Mouse (Mus musculus) spleen, adult 2 months (tissue): ENCODE data around the gene Tcf7l2. TPM values are rescaled to one million over a fixed set of nuclear protein-coding genes. Genes with fewer than 3 reads are reported as not detected.

Experiments
- DNase-seq, 2 experiments: peaks; one replicate each; pipeline versions ENCODE4 v3.0.0 to v3.0.0-alpha.2; 2012 to 2021; ENCODE audit warnings: low spot score in 2 of 2, low read depth in 1 of 2
- H3K27ac ChIP-seq: fragments of 200-500 bp; 2 replicates; pipeline ENCODE4 v1.5.1; 2012; ENCODE audit warnings: low read length, inconsistent platforms; ENCODE audit not compliant: insufficient read depth
- H3K27me3 ChIP-seq: fragments of 200-500 bp; 2 replicates; pipeline ENCODE4 v1.6.1; 2012; ENCODE audit warnings: mild to moderate bottlenecking, moderate library complexity, low read length, inconsistent platforms; ENCODE audit not compliant: control insufficient read depth, insufficient read depth
- H3K36me3 ChIP-seq: fragments of 200-500 bp; 2 replicates; pipeline ENCODE4 v1.6.1; 2012; ENCODE audit warnings: mild to moderate bottlenecking, low read length, inconsistent platforms; ENCODE audit not compliant: control insufficient read depth, insufficient read depth
- H3K4me1 ChIP-seq: fragments of 200-500 bp; 2 replicates; pipeline ENCODE4 v1.6.1; 2011; ENCODE audit warnings: inconsistent platforms; ENCODE audit not compliant: control insufficient read depth, insufficient read depth, insufficient read length
- H3K4me3 ChIP-seq: fragments of 200-500 bp; 2 replicates; pipeline ENCODE4 v1.5.1; 2011; ENCODE audit warnings: mild to moderate bottlenecking, inconsistent platforms; ENCODE audit not compliant: insufficient read depth, insufficient read length; ENCODE audit errors: extremely low read depth
- CTCF ChIP-seq: fragments of 200-500 bp; IDR thresholded peaks from 2 replicates; pipeline ENCODE4 v1.5.1; 2011; ENCODE audit warnings: mild to moderate bottlenecking, inconsistent platforms; ENCODE audit not compliant: insufficient read depth, insufficient read length, insufficient replicate concordance; ENCODE audit errors: extremely low read depth
- POLR2A ChIP-seq: fragments of 200-500 bp; IDR thresholded peaks from 2 replicates; pipeline ENCODE4 v1.6.1; 2011; ENCODE audit warnings: low read depth, low read length, inconsistent platforms
- whole genome bisulfite sequencing: fragments of 180-500 bp; shearing (Covaris S2); methylation state at CpG from one replicate; pipeline ENCODE4 v1.1.7; 2018; 5-methylcytosine and 5-hydroxymethylcytosine counted together
- polyA plus RNA-seq: library from polyadenylated mRNA; depleted of rRNA; stranded (reverse); fragments of >200 nt; gene quantifications from 2 replicates; pipeline ENCODE4 v1.2.3, GENCODE M21; 2012

Tcf7l2 gene
- polyA plus RNA-seq, 1 experiment: 11.3 TPM

GRCm38 (mm10) chr19:55755462-55755861, 13.8 kb downstream of the Tcf7l2 start:
- H3K27ac ChIP-seq: no peak overlapping the region
- no peak overlapping the region for H3K4me3 ChIP-seq
- no peak for DNase-seq
- no peaks in the 10 kb centered on the region for H3K36me3 ChIP-seq
- no peaks in the 10 kb centered on the region for H3K27me3 ChIP-seq
- 87% methylated on average over 9 of the region's 9 CpGs for WGBS
- TF ChIP-seq POLR2A (no peak), CTCF (no peak)
- H3K4me1 ChIP-seq: peaks cover 5% of the 10 kb centered on the region; the same call in 1 of the 2 replicates

DNA sequence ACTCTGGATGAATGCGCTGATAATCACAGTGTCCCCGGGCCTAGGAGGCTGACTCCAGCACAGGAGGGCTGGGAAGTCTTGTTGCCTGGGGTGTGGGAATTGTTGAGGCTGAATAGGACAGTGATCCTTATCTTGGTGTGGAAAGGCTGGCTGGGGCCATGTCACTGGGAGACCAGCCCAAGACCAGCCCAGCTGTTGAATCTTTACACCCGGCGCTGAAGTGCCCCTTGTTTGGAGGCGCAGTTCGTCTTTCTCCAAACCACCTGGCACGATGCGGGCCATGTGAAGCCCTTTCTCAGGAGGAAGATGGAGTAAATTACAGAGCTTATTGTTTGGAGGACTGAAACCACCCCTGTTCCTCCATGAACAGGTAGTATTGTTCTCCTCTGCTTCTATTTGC, 15.1 kb downstream of the Tcf7l2 start:
- Histone ChIP-seq H3K4me1 (peaks cover 5% of the 10 kb centered on the region; the same call in 1 of the 2 replicates), H3K4me3 (no peak overlapping the region), H3K27me3 (no peaks in the 10 kb centered on the region), H3K36me3 (no peaks in the 10 kb centered on the region), H3K27ac (no peak overlapping the region)
- 56% methylated on average over 8 of the region's 8 CpGs for WGBS
- DNase-seq: no peak
- TF ChIP-seq POLR2A (no peak), CTCF (no peak)

GRCm38 (mm10) chr19:55757403-55757802, 15.8 kb downstream of the Tcf7l2 start:
- TF ChIP-seq POLR2A (no peak), CTCF (no peak)
- WGBS: 93% methylated on average over 6 of the region's 6 CpGs
- H3K4me3 ChIP-seq: no peak overlapping the region
- peaks cover 5% of the 10 kb centered on the region; the same call in 1 of the 2 replicates for H3K4me1 ChIP-seq
- H3K27ac ChIP-seq: no peak overlapping the region
- no peaks in the 10 kb centered on the region for H3K27me3 ChIP-seq
- no peak for DNase-seq
- no peaks in the 10 kb centered on the region for H3K36me3 ChIP-seq

GRCm38 (mm10) chr19:55758158-55758557, 16.5 kb downstream of the Tcf7l2 start:
- peaks cover 5% of the 10 kb centered on the region; the same call in 1 of the 2 replicates for H3K4me1 ChIP-seq
- no peak for TF ChIP-seq POLR2A
- TF ChIP-seq CTCF: no peak
- H3K27ac ChIP-seq: no peak overlapping the region
- no peaks in the 10 kb centered on the region for H3K27me3 ChIP-seq
- DNase-seq: no peak
- no peak overlapping the region for H3K4me3 ChIP-seq
- H3K36me3 ChIP-seq: no peaks in the 10 kb centered on the region

GRCm38 (mm10) chr19:55759006-55759405, 17.4 kb downstream of the Tcf7l2 start:
- no peak for DNase-seq

GRCm38 (mm10) chr19:55761086-55761485, 19.5 kb downstream of the Tcf7l2 start:
- Histone ChIP-seq H3K4me3 (no peak overlapping the region), H3K27ac (no peak overlapping the region), H3K36me3 (no peaks in the 10 kb centered on the region), H3K4me1 (peaks cover 5% of the 10 kb centered on the region; the same call in 1 of the 2 replicates), H3K27me3 (no peaks in the 10 kb centered on the region)
- WGBS: 92% methylated on average over 5 of the region's 5 CpGs
- TF ChIP-seq POLR2A (no peak), CTCF (no peak)
- DNase-seq: no peak

More at GRCm38 (mm10) chr19:55759006-55759405, 17.4 kb downstream of the Tcf7l2 start:
- H3K27ac ChIP-seq: no peak overlapping the region
- TF ChIP-seq CTCF: no peak
- TF ChIP-seq POLR2A: no peak
- peaks cover 5% of the 10 kb centered on the region; the same call in 1 of the 2 replicates for H3K4me1 ChIP-seq
- no peaks in the 10 kb centered on the region for H3K36me3 ChIP-seq
- 88% methylated on average over 9 of the region's 9 CpGs for WGBS
- no peak overlapping the region for H3K4me3 ChIP-seq
- H3K27me3 ChIP-seq: no peaks in the 10 kb centered on the region

- H3K27ac ChIP-seq: no peak overlapping the region
- H3K4me1 ChIP-seq: no peaks in the 10 kb centered on the region; the same call in 1 of the 2 replicates
- no peak overlapping the region for H3K4me3 ChIP-seq
- no peaks in the 10 kb centered on the region for H3K27me3 ChIP-seq
- no peaks in the 10 kb centered on the region for H3K36me3 ChIP-seq
- 97% methylated on average over 3 of the region's 3 CpGs for WGBS
- TF ChIP-seq CTCF (no peak), POLR2A (no peak)
- DNase-seq: no peak
These were observed 20.6 kb downstream of the Tcf7l2 start for GRCm38 (mm10) chr19:55762187-55762586.
